Mouse (Mus musculus) hindbrain, embryonic 10.5 days (tissue): Measurements from ENCODE around the gene Rbm33. TPM values are rescaled to one million over a fixed set of nuclear protein-coding genes. Genes with fewer than 3 reads are reported as not detected.
A peak's percentile ranks its signal among the peaks of the same experiment; 100 is the strongest.

Experiments
- DNase-seq: peaks from one replicate; pipeline ENCODE4 v3.0.0-alpha.2; 2017; ENCODE audit warnings: low spot score
- H3K27ac ChIP-seq: fragments of 300-500 bp; sonication (generic); 2 replicates; pipeline ENCODE4 v1.5.1; 2016; ENCODE audit warnings: mild to moderate bottlenecking, moderate library complexity
- H3K27me3 ChIP-seq: fragments of 300-500 bp; sonication (generic); 2 replicates; pipeline ENCODE4 v1.6.1; 2016; ENCODE audit warnings: mild to moderate bottlenecking; ENCODE audit not compliant: poor library complexity, insufficient read depth, severe bottlenecking
- H3K36me3 ChIP-seq: fragments of 300-500 bp; sonication (generic); 2 replicates; pipeline ENCODE4 v1.6.1; 2016; ENCODE audit warnings: mild to moderate bottlenecking, moderate library complexity
- H3K4me1 ChIP-seq: fragments of 300-500 bp; sonication (generic); replicated peaks from 2 replicates; pipeline ENCODE4 v1.6.1; 2016; ENCODE audit warnings: mild to moderate bottlenecking
- H3K4me3 ChIP-seq: fragments of 300-500 bp; sonication (generic); 2 replicates; pipeline ENCODE4 v1.5.1; 2016; ENCODE audit warnings: mild to moderate bottlenecking, moderate library complexity
- H3K9me3 ChIP-seq: fragments of 300-500 bp; sonication (generic); 2 replicates; pipeline ENCODE4 v1.6.1; 2016; ENCODE audit warnings: mild to moderate bottlenecking, moderate library complexity
- WGBS: fragments of 180-500 bp; shearing (Covaris S2); methylation state at CpG from one replicate; pipeline ENCODE4 v1.1.7; 2016; 5-methylcytosine and 5-hydroxymethylcytosine counted together
- polyA plus RNA-seq: library from polyadenylated mRNA; unstranded; fragments of >200 nt; fragmentation: Nextera tagmentation; extraction: Ambion mirVana; gene quantifications from 2 replicates; pipeline ENCODE4 v1.2.1, GENCODE M21; 2016

Rbm33 gene
- polyA plus RNA-seq, 1 experiment from 2014 or later: 17.3 TPM

DNA sequence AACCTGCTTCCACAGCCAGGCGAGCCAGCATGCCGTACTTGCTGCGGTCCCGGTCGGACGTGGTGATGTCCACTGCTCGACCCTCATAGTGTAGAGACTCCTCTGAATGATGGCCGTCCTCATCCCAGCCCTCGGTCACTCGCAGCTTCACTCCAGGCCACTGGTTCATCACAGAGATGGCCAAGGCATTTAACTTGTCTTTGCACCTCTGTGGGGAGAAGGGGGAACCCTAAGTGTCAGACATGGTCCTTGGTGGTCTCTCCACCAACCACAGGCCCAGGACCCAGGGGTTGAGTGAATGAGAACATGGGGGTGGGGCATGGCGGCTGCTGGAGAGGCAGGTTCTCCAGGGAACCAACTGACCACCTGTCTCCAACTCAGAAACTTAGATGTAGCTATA lies 144.5 kb downstream of the Rbm33 start:
- WGBS: 7% methylated on average over 11 of the region's 11 CpGs
- peak; percentile 11 for DNase-seq
- peaks cover 100% of the 10 kb centered on the region for H3K27me3 ChIP-seq
- no peaks in the 10 kb centered on the region for H3K36me3 ChIP-seq
- peaks cover 84% of the 10 kb centered on the region for H3K4me1 ChIP-seq
- no peaks in the 10 kb centered on the region for H3K9me3 ChIP-seq
- peak overlapping the region; percentile 51; the same call in 1 of the 2 replicates for H3K4me3 ChIP-seq
- peak overlapping the region; percentile 76 for H3K27ac ChIP-seq

DNA sequence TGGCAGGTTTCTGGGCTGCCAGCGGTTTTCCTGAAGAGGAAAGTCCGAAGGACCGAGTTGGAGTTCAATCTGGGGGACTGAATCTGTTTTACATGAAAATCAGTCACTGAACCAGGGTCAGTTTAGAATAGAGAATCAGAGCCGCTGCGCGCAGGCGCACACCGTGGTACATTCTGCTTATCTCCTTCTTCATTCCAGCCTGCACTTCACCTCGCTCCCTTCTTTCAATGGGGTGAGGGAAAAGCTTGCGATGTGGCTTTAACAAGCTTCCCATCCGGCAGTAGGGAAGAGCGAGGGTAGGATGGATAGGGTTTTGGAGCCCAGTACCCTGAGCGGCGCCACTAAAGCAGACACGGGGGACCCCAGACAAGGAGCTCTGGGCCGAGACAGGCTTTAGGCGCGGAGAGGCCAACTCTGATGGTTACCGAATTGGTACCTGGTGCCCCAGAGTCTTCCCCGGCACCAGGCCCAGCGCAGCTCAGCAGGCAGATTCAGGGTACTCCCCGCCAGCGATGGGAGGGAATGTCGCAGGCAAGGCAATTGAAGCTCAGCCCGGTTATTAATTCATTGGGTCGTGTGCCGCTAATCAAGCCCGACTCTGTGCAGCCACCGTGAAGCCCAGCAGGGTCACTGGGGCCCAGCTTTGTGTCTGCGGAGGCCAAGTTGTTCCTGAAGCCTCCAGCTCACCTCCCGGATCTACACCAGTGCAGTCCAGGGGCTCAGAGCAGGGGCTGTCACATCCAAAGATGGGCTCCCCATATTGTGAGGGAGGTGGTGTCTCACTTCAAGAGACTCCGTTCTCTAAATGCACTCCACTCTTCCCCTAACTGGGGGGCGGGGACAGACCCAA lies 146.0 kb downstream of the Rbm33 start:
- peaks cover 100% of the 10 kb centered on the region for H3K27me3 ChIP-seq
- H3K36me3 ChIP-seq: no peaks in the 10 kb centered on the region
- peaks cover 86% of the 10 kb centered on the region for H3K4me1 ChIP-seq
- H3K4me3 ChIP-seq: peak overlapping the region; percentile 64
- no peaks in the 10 kb centered on the region for H3K9me3 ChIP-seq
- H3K27ac ChIP-seq: no peak overlapping the region; the same call in 1 of the 2 replicates
- peak; percentile 57 for DNase-seq
- WGBS: 1% methylated on average over 33 of the region's 33 CpGs

DNA sequence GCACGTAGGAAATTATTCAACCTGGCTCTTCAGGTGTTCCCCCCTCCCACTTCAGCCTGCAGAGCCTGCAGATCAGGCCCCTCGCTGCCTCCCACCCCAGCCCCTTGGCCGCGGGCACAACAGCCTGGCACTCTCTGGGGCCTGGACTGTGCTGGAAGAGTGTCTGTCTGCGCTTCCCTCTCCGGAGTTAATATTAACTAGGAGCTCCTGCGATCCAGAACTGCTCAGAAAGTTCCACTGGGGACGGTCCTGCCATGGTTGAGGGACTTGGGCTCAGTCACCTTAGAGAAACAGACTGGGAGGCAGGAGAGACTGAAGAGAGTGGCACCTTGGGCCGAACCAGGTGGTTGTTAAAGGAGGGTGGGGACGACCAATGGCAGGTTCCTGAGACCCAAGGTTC lies 146.7 kb downstream of the Rbm33 start:
- Histone ChIP-seq H3K27ac (no peak overlapping the region; the same call in 1 of the 2 replicates), H3K4me3 (peak overlapping the region; percentile 64)
- DNase-seq: peak; percentile 23

DNA sequence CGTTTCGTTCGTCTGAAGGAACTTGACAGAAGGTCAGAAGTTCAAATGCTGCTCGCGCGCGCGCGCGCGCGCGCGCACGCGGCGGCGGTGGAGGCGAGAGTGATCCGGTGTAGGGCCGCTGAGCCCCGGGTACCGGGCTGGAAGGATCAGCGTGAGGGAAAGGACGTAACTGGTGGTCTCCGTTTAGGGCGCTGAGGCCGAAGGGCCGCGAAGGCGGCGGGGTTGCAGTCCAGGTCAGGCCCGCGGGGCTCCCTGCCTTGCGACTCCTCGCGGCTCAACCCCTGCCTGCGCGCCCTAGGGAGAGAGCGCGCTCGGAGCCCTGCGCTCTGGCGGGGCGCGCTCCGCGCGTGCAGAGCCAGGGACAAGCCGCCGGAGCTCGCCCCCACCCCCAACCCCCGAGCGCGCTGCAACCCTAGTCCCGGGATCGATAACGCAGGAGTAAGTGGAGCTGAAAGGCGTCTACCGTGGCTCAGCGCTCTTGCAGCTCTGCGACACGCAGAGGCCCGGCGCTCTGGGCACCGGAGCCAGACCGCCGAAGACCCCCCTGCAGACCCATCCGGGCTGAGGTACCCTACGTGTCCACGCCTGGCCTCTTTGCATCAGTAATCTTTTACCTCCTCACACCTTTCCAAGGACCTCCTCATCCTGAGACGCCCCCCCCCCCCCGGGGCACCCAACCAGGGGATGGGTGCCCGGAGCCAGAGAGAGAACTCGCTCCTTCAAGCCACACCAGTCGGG lies 147.6 kb downstream of the Rbm33 start:
- Histone ChIP-seq H3K4me1 (peaks cover 71% of the 10 kb centered on the region), H3K27ac (peak overlapping the region; percentile 66), H3K27me3 (peaks cover 100% of the 10 kb centered on the region), H3K9me3 (no peaks in the 10 kb centered on the region), H3K4me3 (peak overlapping the region; percentile 64), H3K36me3 (no peaks in the 10 kb centered on the region)
- WGBS: under 1% methylated on average over 76 of the region's 76 CpGs
- peak; percentile 60 for DNase-seq

More for the DNA sequence above, 146.7 kb downstream of the Rbm33 start:
- H3K27me3 ChIP-seq: peaks cover 100% of the 10 kb centered on the region
- H3K9me3 ChIP-seq: no peaks in the 10 kb centered on the region
- no peaks in the 10 kb centered on the region for H3K36me3 ChIP-seq
- H3K4me1 ChIP-seq: peaks cover 79% of the 10 kb centered on the region
- WGBS: 4% methylated on average over 10 of the region's 10 CpGs

DNA sequence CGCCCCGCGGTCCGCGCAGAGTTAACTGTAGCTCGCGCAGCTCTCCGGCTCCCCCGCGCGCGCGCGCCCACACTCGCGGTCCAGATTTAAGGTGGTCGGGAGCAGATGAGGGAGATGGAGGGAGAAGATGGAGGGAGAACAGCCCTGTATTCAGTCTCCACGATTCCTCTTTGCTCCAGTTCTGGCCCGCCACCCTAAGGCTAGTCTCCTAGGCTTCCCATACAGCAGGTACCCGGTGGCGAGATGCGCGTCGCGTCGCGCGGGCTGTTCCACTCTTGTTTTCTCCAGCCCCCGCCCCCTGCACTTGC lies 148.1 kb downstream of the Rbm33 start:
- Histone ChIP-seq H3K4me3 (peak overlapping the region; percentile 64), H3K27me3 (peaks cover 100% of the 10 kb centered on the region), H3K27ac (0 out of 2 replicates have a peak overlapping the region, but pooled peaks have one; percentile 66), H3K36me3 (no peaks in the 10 kb centered on the region), H3K4me1 (peaks cover 70% of the 10 kb centered on the region), H3K9me3 (no peaks in the 10 kb centered on the region)
- no peak for DNase-seq
- WGBS: 1% methylated on average over 29 of the region's 29 CpGs

DNA sequence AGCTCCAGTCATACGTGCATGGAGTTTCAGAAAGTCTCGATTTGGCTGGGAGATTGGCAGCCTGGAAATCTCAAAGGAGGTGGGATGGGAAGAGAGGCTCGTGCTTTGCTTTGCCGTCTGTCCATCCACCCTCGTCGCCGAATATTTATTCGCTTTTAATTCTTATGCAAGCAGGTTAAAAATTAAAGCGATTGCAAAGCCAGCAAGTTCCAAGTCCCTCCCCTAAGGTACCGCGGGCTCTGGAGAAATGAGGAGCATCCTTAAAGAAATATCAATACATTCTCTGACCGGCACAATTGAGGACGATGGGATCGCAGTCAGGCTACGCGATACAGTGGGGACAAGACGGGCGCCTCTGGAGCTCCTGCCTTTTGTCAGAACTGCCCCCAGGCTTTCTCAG lies 148.6 kb downstream of the Rbm33 start:
- Histone ChIP-seq H3K9me3 (no peaks in the 10 kb centered on the region), H3K27ac (0 out of 2 replicates have a peak overlapping the region, but pooled peaks have one; percentile 66), H3K4me3 (peak overlapping the region; percentile 64), H3K36me3 (no peaks in the 10 kb centered on the region), H3K4me1 (peaks cover 65% of the 10 kb centered on the region), H3K27me3 (peaks cover 100% of the 10 kb centered on the region)
- peak; percentile 26 for DNase-seq
- WGBS: under 1% methylated on average over 18 of the region's 18 CpGs

DNA sequence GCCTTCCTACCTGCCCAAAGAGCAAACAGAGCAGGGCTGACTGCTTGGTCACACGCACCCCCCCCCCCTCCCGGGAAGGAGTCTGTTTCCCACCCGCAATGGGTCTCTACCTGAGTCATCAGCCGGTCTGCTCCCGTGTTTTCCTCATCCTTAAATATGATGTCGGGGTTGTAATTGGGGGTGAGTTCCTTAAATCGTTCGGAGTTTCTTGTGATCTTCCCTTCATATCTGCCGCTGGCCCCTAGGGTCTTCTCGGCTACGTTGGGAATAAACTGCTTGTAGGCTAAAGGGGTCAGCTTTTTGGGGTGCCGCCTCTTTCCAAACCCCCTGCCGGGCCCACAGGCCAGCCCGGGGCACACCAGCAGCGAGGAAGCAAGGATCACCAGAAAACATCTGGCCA lies 149.4 kb downstream of the Rbm33 start:
- WGBS: under 1% methylated on average over 15 of the region's 15 CpGs
- Histone ChIP-seq H3K4me1 (peaks cover 57% of the 10 kb centered on the region), H3K9me3 (no peaks in the 10 kb centered on the region), H3K36me3 (no peaks in the 10 kb centered on the region), H3K27me3 (peaks cover 96% of the 10 kb centered on the region), H3K27ac (0 out of 2 replicates have a peak overlapping the region, but pooled peaks have one; percentile 16), H3K4me3 (peak overlapping the region; percentile 64)
- DNase-seq: peak; percentile 8

DNA sequence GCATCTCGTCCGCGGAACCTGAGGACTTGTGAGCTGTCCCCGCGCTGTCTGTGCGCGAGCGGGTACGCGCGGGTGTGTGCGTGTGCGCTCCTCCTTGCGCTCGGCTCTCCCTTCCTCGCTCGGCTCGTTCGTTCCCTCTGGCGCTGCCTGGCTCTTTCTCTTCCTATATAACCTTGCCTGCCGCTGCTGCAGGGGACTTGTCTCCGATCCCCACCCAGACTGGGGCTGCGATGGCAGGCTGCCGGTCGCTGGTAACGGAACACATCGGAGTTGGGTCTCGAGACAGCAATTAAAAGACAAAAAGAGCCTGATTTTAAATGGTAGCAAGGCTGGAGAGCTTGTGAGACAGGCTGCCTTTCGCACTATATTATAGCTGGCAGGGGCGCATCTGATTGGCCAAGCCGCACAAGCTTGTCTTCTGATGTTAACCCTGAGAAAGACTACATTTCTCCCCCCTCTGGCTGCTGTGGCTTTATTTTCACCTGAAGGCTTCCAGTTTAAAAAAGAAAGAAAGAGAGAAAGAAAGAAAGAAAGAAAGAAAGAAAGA lies 149.9 kb downstream of the Rbm33 start, which contains the start of gene Shh:
Shh (minus strand) TSS at position 497 of the 547 bp plus-strand sequence.
- H3K9me3 ChIP-seq: no peaks in the 10 kb centered on the region
- H3K4me1 ChIP-seq: peaks cover 52% of the 10 kb centered on the region
- 0 out of 2 replicates have a peak within 1 kb of the TSS, but pooled peaks have one; percentile 16 for H3K27ac ChIP-seq
- peak within 1 kb of the TSS; percentile 64 for H3K4me3 ChIP-seq
- 1% methylated on average over 31 of the region's 31 CpGs for WGBS
- peaks cover 96% of the 10 kb centered on the region for H3K27me3 ChIP-seq
- DNase-seq: peak; percentile 42
- H3K36me3 ChIP-seq: no peaks in the 10 kb centered on the region

Other genes starting within 250 kb of the Rbm33 start
- gene Insig1, start 245.8 kb upstream of the Rbm33 start, polyA plus RNA-seq: 105 and 122 TPM in 2 replicates
- gene En2, start 151.4 kb upstream of the Rbm33 start, polyA plus RNA-seq: 0.50 and 0.88 TPM in 2 replicates
- 46.7 and 69.8 TPM in 2 replicates for gene Cnpy1, start 71.3 kb upstream of the Rbm33 start, polyA plus RNA-seq
- gene Shh, start 150.1 kb downstream of the Rbm33 start, polyA plus RNA-seq: 2.8 TPM in 2 replicates